Mouse (Mus musculus): Measurements from ENCODE around the gene Ctsz. TPM values are rescaled to one million over a fixed set of nuclear protein-coding genes. Genes with fewer than 3 reads are reported as not detected.
A peak's percentile ranks its signal among the peaks of the same experiment; 100 is the strongest.

Gene Ctsz
- polyA plus RNA-seq, 1 experiment: 143 TPM

DNA sequence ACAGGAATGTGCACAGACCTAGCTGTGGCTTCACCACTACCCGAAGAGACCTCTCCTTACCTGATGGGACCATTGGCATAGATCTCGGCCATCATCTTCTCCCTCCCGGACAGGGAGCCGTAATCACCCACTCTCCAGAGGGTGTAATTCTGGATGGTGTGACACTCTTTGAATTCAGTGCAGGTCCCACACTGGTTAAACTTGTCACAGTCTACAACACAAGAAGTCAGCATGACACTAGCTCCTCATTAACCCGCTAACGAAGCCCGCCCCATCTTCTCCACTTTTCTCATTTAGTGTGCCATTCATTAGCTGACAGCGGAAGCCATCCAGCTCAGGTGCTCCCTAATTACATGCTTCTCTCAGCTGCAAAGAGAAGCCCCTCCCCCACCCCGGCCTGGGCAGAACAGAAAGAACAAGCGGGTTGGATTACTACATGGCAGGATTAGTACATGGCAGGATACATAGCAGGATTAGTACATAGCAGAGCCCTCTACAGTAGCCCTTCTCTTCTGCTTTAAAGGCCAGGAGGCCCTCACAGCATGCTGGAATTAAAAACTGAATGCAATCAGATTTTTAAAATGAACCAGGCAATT is 9.7 kb downstream of the Ctsz start:
- Histone ChIP-seq H3K27ac (ENCODE audit: insufficient read depth, low read length) (no peak overlapping the region), H3K4me3 (ENCODE audit: insufficient read depth, low read length) (no peak overlapping the region), H3K4me1 (ENCODE audit: control insufficient read depth, insufficient read depth, low read length) (no peaks in the 10 kb centered on the region)
- TF ChIP-seq POLR2A (IDR thresholded peaks at IDR 0.05; ENCODE audit: low read depth, low read length): no peak
- no peak for TF ChIP-seq CTCF (IDR thresholded peaks at IDR 0.05; ENCODE audit: borderline replicate concordance, insufficient read depth, low read length)

DNA sequence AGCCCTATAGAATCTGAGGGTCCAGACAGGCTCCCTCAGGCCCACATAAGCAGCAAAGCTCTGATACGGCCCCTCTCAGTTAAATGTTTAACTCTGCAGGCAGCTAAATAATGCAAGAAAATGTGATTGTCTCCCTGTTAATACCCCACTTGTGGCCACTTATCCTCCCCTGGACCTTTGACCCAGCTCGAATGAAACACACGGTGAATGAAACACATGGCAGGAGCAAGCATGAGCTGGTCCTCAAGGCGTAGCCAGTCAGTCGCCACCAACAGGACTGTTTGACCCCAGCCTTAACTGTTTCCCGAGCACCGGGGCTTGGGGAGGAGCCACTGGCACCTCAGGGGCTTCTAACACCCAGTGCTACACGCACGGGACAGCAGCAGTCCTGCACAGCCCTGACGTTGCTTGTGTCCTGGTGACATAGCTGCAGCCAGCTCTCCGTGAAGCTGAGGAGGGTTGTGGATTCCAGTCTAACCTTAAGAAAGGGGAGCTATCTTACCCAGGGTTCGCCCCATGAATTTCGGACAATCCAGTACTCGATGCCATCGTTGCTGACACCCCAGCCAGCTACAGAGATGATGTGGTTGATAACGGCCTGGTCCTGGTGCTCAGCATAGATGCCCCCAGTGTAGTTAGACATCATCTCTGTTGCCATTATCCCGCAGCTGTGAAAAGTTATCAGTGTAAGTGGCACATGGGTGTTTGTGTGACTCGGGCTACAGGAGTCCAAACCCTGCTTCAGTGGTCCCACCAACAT is 10.6 kb downstream of the Ctsz start:
- H3K27ac ChIP-seq (ENCODE audit: insufficient read depth, low read length): no peak overlapping the region
- H3K4me1 ChIP-seq (ENCODE audit: control insufficient read depth, insufficient read depth, low read length): no peaks in the 10 kb centered on the region
- no peak overlapping the region for H3K4me3 ChIP-seq (ENCODE audit: insufficient read depth, low read length)
- TF ChIP-seq CTCF (IDR thresholded peaks at IDR 0.05; ENCODE audit: borderline replicate concordance, insufficient read depth, low read length) (no peak), POLR2A (IDR thresholded peaks at IDR 0.05; ENCODE audit: low read depth, low read length) (no peak)

DNA sequence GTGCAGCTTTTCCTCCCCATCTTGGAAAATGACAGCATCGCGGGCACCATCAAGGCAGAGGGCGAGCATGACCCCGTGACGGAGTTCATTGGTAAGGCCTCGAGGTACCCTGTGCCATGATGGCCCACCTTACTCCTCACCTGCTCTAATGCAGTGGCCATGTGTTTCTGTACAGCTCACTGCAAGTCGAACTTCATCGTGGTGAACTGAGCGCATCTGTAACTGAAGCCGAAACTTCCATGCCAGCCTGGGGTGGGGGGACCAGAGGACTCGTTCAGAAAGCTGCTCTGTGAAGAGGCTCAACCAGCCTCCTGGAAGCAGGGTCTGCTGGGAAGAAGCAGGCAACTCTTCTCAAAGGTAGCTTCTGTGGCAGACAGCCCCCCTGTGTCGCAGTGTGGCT is 12.0 kb downstream of the Ctsz start:
- Histone ChIP-seq H3K4me3 (ENCODE audit: insufficient read depth, low read length) (no peak overlapping the region), H3K4me1 (ENCODE audit: control insufficient read depth, insufficient read depth, low read length) (no peaks in the 10 kb centered on the region), H3K27ac (ENCODE audit: insufficient read depth, low read length) (no peak overlapping the region)
- no peak for TF ChIP-seq POLR2A (IDR thresholded peaks at IDR 0.05; ENCODE audit: low read depth, low read length)

DNA sequence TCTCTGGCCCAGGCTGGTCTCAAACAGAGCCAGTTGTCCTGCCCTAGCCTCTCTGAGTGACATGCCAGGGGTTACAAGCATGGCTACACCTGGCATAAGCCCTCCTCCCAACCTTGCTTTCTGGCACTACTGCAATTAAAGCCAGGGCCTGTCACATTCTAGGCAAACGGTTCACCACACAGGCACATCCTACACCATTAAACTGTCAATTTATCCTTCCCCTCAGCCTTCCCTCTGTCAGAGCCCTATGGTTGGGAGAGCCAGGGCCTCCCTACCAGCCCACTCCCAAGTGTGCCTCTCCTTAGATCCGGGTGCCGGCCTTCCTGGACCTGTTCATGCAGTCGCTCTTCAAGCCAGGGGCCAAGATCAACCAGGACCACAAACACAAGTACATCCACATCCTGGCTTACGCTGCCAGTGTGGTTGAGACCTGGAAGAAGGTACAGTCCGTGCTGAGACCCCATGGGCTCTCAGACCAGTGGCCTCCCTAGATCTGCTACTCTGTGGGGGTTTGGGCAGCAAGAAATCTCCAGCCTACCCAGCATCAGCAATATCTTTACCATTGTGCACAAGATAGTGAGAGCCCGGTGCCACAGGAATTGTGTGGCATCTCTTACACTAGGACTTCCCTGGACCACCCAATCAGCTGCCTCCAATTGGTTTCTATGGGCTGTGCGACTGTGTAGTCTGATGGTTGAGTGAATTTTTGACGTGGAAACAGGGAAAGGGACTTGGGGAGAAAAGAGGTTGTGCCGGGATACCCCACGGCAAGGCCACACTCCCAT is 14.3 kb downstream of the Ctsz start:
- TF ChIP-seq POLR2A (IDR thresholded peaks at IDR 0.05; ENCODE audit: low read depth, low read length): no peak
- Histone ChIP-seq H3K27ac (ENCODE audit: insufficient read depth, low read length) (no peak overlapping the region), H3K4me3 (ENCODE audit: insufficient read depth, low read length) (no peak overlapping the region), H3K4me1 (ENCODE audit: control insufficient read depth, insufficient read depth, low read length) (no peaks in the 10 kb centered on the region)

DNA sequence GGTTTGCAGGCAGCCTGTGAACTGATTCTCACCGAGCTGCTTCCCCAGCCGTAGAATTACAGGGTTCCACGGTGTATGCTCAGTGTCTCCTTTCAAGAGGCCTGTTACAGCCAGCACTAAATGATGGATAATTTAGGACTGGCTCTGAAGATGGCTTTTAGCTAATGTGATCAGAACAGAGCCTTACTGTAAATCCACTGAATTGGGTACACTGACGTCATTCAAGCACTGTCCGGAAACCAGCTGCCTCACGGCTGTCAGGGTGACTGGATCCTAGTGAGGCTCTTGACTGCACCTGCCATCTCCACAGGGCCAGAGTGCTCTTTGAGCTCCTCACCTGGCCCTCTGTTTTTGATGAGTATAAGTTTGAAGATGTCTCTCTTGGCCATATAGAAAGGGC is 17.7 kb downstream of the Ctsz start:
- Histone ChIP-seq H3K4me1 (ENCODE audit: control insufficient read depth, insufficient read depth, low read length) (no peaks in the 10 kb centered on the region), H3K4me3 (ENCODE audit: insufficient read depth, low read length) (no peak overlapping the region), H3K27ac (ENCODE audit: insufficient read depth, low read length) (no peak overlapping the region)
- TF ChIP-seq POLR2A (IDR thresholded peaks at IDR 0.05; ENCODE audit: low read depth, low read length): no peak
- TF ChIP-seq CTCF (IDR thresholded peaks at IDR 0.05; ENCODE audit: borderline replicate concordance, insufficient read depth, low read length): no peak

DNA sequence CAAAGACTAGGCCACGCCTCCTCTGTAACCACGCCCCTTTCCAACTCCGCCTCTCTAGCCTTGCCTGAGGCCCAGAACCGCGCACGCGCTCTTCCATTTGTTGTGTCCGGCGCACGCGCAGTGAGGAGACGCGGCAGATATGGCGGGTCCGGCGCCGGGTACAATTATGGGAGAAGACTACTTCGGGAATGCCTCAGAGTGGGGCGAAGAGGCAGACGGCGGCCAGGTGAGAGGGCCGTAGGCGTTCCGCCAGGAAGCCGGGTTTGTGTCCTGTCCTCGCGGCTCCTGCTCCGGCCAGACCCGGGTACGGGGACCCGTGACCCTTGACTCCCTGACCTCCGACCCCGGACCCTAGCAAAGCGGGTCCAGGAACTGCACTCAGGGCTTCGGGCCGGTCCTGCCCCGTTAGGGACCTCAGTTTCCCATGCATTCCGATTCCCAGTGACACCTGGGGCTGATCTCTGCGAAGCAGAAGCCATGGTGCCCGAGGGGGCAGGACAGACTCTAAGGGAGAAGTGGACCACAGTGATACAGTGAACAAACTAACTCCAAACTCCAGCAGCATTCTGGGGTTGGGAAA is 23.0 kb downstream of the Ctsz start, which contains the start of gene Nelfcd:
Gene Nelfcd (plus strand): TSS at position 74 of the 580 bp plus-strand sequence.
- Histone ChIP-seq H3K4me3 (ENCODE audit: insufficient read depth, low read length) (peak within 1 kb of the TSS; percentile 94), H3K4me1 (ENCODE audit: control insufficient read depth, insufficient read depth, low read length) (no peaks in the 10 kb centered on the region), H3K27ac (ENCODE audit: insufficient read depth, low read length) (no peak within 1 kb of the TSS)
- TF ChIP-seq CTCF (IDR thresholded peaks at IDR 0.05; ENCODE audit: borderline replicate concordance, insufficient read depth, low read length) (no peak), POLR2A (IDR thresholded peaks at IDR 0.05; ENCODE audit: low read depth, low read length) (peak; percentile 81)

DNA sequence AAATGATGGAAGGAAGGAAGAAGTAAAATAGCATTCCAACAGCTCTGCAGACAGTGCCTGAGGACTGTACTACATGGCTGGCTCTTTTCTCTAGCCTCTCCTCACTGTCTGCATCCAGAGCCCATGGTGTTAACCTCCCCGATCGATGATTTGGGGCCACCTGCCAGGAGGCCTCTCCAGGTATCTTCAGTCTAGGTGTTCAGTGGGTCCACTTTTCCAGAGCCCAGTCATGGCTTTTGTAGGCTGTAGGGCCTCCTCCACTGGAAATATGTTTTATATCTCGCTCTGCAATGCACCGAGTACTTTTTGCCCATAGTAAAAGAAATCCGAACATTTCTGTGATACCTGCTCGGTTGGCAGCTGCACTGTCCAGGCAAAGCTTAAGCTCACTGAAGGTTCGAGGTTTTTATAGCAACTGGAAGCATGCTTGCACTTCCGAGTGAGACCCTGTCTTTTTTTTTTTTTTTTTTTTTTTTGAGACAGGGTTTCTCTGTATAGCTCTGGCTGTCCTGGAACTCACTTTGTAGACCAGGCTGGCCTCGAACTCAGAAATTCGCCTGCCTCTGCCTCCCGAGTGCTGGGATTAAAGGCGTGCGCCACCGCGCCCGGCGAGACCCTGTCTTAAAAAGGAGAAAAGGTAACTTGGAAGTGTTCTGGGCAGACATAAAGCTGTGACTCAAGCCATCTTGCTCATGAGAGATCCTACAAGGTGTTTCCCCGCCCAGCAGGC is 23.7 kb downstream of the Ctsz start:
- no peak for TF ChIP-seq CTCF (IDR thresholded peaks at IDR 0.05; ENCODE audit: borderline replicate concordance, insufficient read depth, low read length)
- TF ChIP-seq POLR2A (IDR thresholded peaks at IDR 0.05; ENCODE audit: low read depth, low read length): no peak
- Histone ChIP-seq H3K4me1 (ENCODE audit: control insufficient read depth, insufficient read depth, low read length) (no peaks in the 10 kb centered on the region), H3K4me3 (ENCODE audit: insufficient read depth, low read length) (no peak overlapping the region), H3K27ac (ENCODE audit: insufficient read depth, low read length) (no peak overlapping the region)

DNA sequence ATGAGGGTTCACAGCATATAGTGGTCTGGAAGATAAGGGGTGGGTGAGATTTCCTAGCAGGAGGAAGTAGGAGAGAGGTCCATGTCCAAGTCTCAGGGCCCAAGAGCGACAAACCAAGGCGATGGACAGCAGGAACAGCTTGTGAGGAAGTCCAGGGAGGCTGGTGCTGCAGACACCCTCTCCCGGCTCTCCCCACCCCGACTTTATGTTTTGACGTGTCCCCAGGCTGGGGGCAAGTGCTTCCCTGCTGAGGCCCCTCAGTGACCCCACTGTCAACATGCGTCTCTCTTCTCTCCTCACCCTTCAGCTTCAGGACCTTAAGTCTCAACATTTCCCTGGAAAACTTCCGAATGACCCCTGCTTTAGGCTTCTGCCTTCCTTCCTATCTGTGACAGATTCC is 25.7 kb downstream of the Ctsz start:
- Histone ChIP-seq H3K4me1 (ENCODE audit: control insufficient read depth, insufficient read depth, low read length) (no peaks in the 10 kb centered on the region), H3K27ac (ENCODE audit: insufficient read depth, low read length) (no peak overlapping the region)
- no peak for TF ChIP-seq POLR2A (IDR thresholded peaks at IDR 0.05; ENCODE audit: low read depth, low read length)
- no peak for TF ChIP-seq CTCF (IDR thresholded peaks at IDR 0.05; ENCODE audit: borderline replicate concordance, insufficient read depth, low read length)

DNA sequence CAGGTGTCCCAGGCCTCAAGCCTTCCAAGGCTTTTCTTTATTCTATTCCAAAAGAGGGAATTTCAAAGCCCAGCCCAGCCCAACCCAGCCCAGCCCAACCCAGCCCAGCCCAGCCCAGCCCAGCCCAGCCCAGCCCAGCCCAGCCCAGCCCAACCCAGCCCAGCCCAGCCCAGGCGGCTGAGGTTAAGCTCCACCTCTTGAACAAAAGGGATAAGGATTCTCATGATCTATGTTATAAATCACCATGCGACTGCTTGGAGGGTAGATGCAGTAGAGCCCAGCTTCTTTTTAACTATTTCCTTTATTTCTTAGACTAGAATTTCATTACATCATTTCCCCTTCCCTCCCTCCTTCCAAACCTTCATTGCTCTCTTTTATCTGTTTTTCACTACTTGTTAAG is 28.6 kb downstream of the Ctsz start:
- H3K4me3 ChIP-seq (ENCODE audit: insufficient read depth, low read length): no peak overlapping the region
- TF ChIP-seq CTCF (IDR thresholded peaks at IDR 0.05; ENCODE audit: borderline replicate concordance, insufficient read depth, low read length) (no peak), POLR2A (IDR thresholded peaks at IDR 0.05; ENCODE audit: low read depth, low read length) (no peak)

More for the DNA sequence above, 25.7 kb downstream of the Ctsz start:
- H3K4me3 ChIP-seq (ENCODE audit: insufficient read depth, low read length): no peak overlapping the region

More for the DNA sequence above, 28.6 kb downstream of the Ctsz start:
- no peaks in the 10 kb centered on the region for H3K4me1 ChIP-seq (ENCODE audit: control insufficient read depth, insufficient read depth, low read length)
- H3K27ac ChIP-seq (ENCODE audit: insufficient read depth, low read length): no peak overlapping the region

Data from embryonic fibroblast, embryonic 13.5 days (primary cell).